Comparison of ENCODE assay signal across 9 mouse cellular contexts in genomic region chr11:55023049-55023564, GRCm38 (mm10). TPM values are rescaled to one million over a fixed set of nuclear protein-coding genes. Genes with fewer than 3 reads are reported as not detected.
DNase-seq lines count a peak whose midpoint lies in the region; ATAC-seq and TF ChIP-seq lines count a peak whose summit lies in the region.
"Had no signal": no experiment of that assay in that cellular context is flagged by ENCODE, and none has a peak within 500 bp of the region (broad histone marks: within the 10 kb centered on the region; RNA-seq: fewer than 3 reads in every experiment).

No protein-coding gene starts in this region.

- WGBS in forebrain, embryonic 12.5 days, result 7% methylated on average over 10 of the region's 10 CpGs
- 1% methylated on average over 10 of the region's 10 CpGs for WGBS in heart, embryonic 16.5 days
- WGBS in lung, adult 2 months, result 1% methylated on average over 10 of the region's 10 CpGs
- 11% methylated on average over 10 of the region's 10 CpGs for WGBS in neural tube, embryonic 14.5 days

- DNase-seq in 3T3-L1 (ENCODE audit: low read depth, low spot score), result peak; percentile 81
- peak; percentile 81 to 88 for DNase-seq in adrenal gland, postnatal 36 days
- peak; percentile 91 for DNase-seq in kidney, postnatal 14 days
- peak; percentile 84 for DNase-seq in lung, adult 2 months

- peak; percentile 92 for ATAC-seq in forebrain, embryonic 12.5 days (ENCODE audit: low FRiP score)
- peak; percentile 85 for ATAC-seq in heart, embryonic 16.5 days (replicated peaks; ENCODE audit: extremely low read depth, insufficient read depth, low FRiP score)
- ATAC-seq in neural tube, embryonic 14.5 days (ENCODE audit: low read depth), result peak; percentile 84

- H3K27ac ChIP-seq in forebrain, embryonic 12.5 days, result peak overlapping the region; percentile 96
- H3K27ac ChIP-seq in heart, embryonic 16.5 days (ENCODE audit: low read length), result peak overlapping the region; percentile 97
- peak overlapping the region; percentile 88 for H3K27ac ChIP-seq in neural tube, embryonic 14.5 days (ENCODE audit: low read depth, low read length)
- peak overlapping the region; percentile 56 for H3K27ac ChIP-seq in testis, adult 2 months (ENCODE audit: control insufficient read depth, insufficient read depth, low read depth, low read length)

- H3K4me3 ChIP-seq in forebrain, embryonic 12.5 days (replicated peaks), result no peak overlapping the region
- peak overlapping the region; percentile 14; the same call in 1 of the 2 replicates for H3K4me3 ChIP-seq in heart, embryonic 16.5 days (ENCODE audit: low read length)
- H3K4me3 ChIP-seq in lung, adult 2 months (replicated peaks; ENCODE audit: extremely low read depth, low read depth, low read length), result no peak overlapping the region
- H3K4me3 ChIP-seq in neural tube, embryonic 14.5 days (ENCODE audit: low read depth, low read length), result no peak overlapping the region
- H3K4me3 ChIP-seq in testis, adult 2 months (ENCODE audit: control insufficient read depth, low read depth, low read length), result no peak overlapping the region

- H3K4me2 ChIP-seq in forebrain, embryonic 12.5 days, result peak overlapping the region; percentile 40
- H3K4me2 ChIP-seq in heart, embryonic 16.5 days (ENCODE audit: low read depth, low read length), result peak overlapping the region; percentile 58
- H3K4me2 ChIP-seq in neural tube, embryonic 14.5 days (ENCODE audit: low read depth, low read length), result 0 out of 2 replicates have a peak overlapping the region, but pooled peaks have one; percentile 9

- no peaks in the 10 kb centered on the region for H3K9me3 ChIP-seq in forebrain, embryonic 12.5 days
- H3K9me3 ChIP-seq in heart, embryonic 16.5 days (replicated peaks; ENCODE audit: control insufficient read depth, low read length), result no peaks in the 10 kb centered on the region
- no peaks in the 10 kb centered on the region for H3K9me3 ChIP-seq in neural tube, embryonic 14.5 days (ENCODE audit: control insufficient read depth, low read length)
- H3K9me3 ChIP-seq: G1E had no signal

- H3K36me3 ChIP-seq in forebrain, embryonic 12.5 days (replicated peaks), result 0 out of 2 replicates have a peak, but pooled peaks cover 2% of the 10 kb centered on the region
- peaks cover 27% of the 10 kb centered on the region for H3K36me3 ChIP-seq in heart, embryonic 16.5 days (ENCODE audit: control insufficient read depth, insufficient read depth)
- no peaks in the 10 kb centered on the region for H3K36me3 ChIP-seq in neural tube, embryonic 14.5 days (ENCODE audit: control insufficient read depth, insufficient read depth, low read length)
- H3K36me3 ChIP-seq in testis, adult 2 months (ENCODE audit: control insufficient read depth, insufficient read depth, low read length), result no peaks in the 10 kb centered on the region
- H3K36me3 ChIP-seq: G1E had no signal

- peaks cover 31% of the 10 kb centered on the region for H3K4me1 ChIP-seq in forebrain, embryonic 12.5 days
- H3K4me1 ChIP-seq in heart, embryonic 16.5 days (ENCODE audit: control insufficient read depth, insufficient read depth, low read length), result peaks cover 89% of the 10 kb centered on the region
- H3K4me1 ChIP-seq in lung, adult 2 months (ENCODE audit: control insufficient read depth, insufficient read depth, low read length), result peaks cover 49% of the 10 kb centered on the region
- H3K4me1 ChIP-seq in neural tube, embryonic 14.5 days (ENCODE audit: control insufficient read depth, insufficient read depth, low read length), result peaks cover 25% of the 10 kb centered on the region
- peaks cover 8% of the 10 kb centered on the region for H3K4me1 ChIP-seq in testis, adult 2 months (ENCODE audit: control insufficient read depth, insufficient read depth, low read length)

- no peak overlapping the region for H3K9ac ChIP-seq in forebrain, embryonic 12.5 days
- peak overlapping the region; percentile 46 for H3K9ac ChIP-seq in heart, embryonic 16.5 days (ENCODE audit: low read length)
- H3K9ac ChIP-seq in neural tube, embryonic 14.5 days (replicated peaks; ENCODE audit: low read depth, low read length), result no peak overlapping the region

- no peak for TF ChIP-seq POLR2A in lung, adult 2 months (IDR thresholded peaks at IDR 0.05; ENCODE audit: borderline replicate concordance, extremely low read depth, low read depth, low read length)
- TF ChIP-seq POLR2A in testis, adult 2 months (IDR thresholded peaks at IDR 0.05; ENCODE audit: control insufficient read depth, low read depth, low read length), result no peak

- H3K27me3 ChIP-seq in forebrain, embryonic 12.5 days, result no peaks in the 10 kb centered on the region
- no peaks in the 10 kb centered on the region for H3K27me3 ChIP-seq in heart, embryonic 16.5 days (ENCODE audit: control insufficient read depth, insufficient read depth, low read length)
- no peaks in the 10 kb centered on the region for H3K27me3 ChIP-seq in neural tube, embryonic 14.5 days (ENCODE audit: control insufficient read depth, insufficient read depth, low read length)
- no peaks in the 10 kb centered on the region for H3K27me3 ChIP-seq in testis, adult 2 months (ENCODE audit: control insufficient read depth, insufficient read depth, low read length)

- no peak for TF ChIP-seq CTCF in lung, adult 2 months (IDR thresholded peaks at IDR 0.05; ENCODE audit: insufficient read depth, low read length)
- TF ChIP-seq CTCF in testis, adult 2 months (IDR thresholded peaks at IDR 0.05; ENCODE audit: control insufficient read depth, insufficient read depth, insufficient replicate concordance, low read depth, low read length), result no peak

RNA-seq across cellular contexts. Expression of gene Anxa6, which starts 10.1 kb away (rescaled TPM):
- 100 to 1,000 TPM; 114 to 115 TPM for total RNA-seq in adrenal gland, postnatal 36 days (2021)
- 46.6 and 59.1 TPM in 2 replicates for polyA plus RNA-seq in forebrain, embryonic 12.5 days (2016; fragmentation: Nextera tagmentation; extraction: Ambion mirVana)
- 340 and 364 TPM in 2 replicates for polyA plus RNA-seq in heart, embryonic 16.5 days (2015; fragmentation: Nextera tagmentation; extraction: Ambion mirVana)
- 151 and 170 TPM in 2 replicates for polyA plus RNA-seq in lung, adult 2 months (2012; rRNA removed)
- polyA plus RNA-seq in neural tube, embryonic 14.5 days (2014; fragmentation: Nextera tagmentation; extraction: Ambion mirVana), result 42.3 and 106 TPM in 2 replicates
- 4.9 and 7.5 TPM in 2 replicates for polyA plus RNA-seq in testis, adult 2 months (2012; rRNA removed)

RNA-seq across cellular contexts. Expression of gene Ccdc69, which starts 54.8 kb away (rescaled TPM):
- total RNA-seq in adrenal gland, postnatal 36 days (2021), result 1 to 10 TPM; 7.3 to 10.0 TPM
- polyA plus RNA-seq in forebrain, embryonic 12.5 days (2016; fragmentation: Nextera tagmentation; extraction: Ambion mirVana), result 0.13 and 0.42 TPM in 2 replicates
- polyA plus RNA-seq in heart, embryonic 16.5 days (2015; fragmentation: Nextera tagmentation; extraction: Ambion mirVana), result 22.6 and 25.1 TPM in 2 replicates
- polyA plus RNA-seq in lung, adult 2 months (2012; rRNA removed), result 2.2 and 4.1 TPM in 2 replicates
- polyA plus RNA-seq in neural tube, embryonic 14.5 days (2014; fragmentation: Nextera tagmentation; extraction: Ambion mirVana), result 0.37 TPM in 1 of 2 replicates, not detected in the other
- polyA plus RNA-seq in testis, adult 2 months (2012; rRNA removed), result 2.1 and 2.2 TPM in 2 replicates
- total RNA-seq: G1E had no signal
- polyA plus RNA-seq: G1E had no signal
